Mouse (Mus musculus): ENCODE results near the gene Atrip.

Gene Atrip

DNA sequence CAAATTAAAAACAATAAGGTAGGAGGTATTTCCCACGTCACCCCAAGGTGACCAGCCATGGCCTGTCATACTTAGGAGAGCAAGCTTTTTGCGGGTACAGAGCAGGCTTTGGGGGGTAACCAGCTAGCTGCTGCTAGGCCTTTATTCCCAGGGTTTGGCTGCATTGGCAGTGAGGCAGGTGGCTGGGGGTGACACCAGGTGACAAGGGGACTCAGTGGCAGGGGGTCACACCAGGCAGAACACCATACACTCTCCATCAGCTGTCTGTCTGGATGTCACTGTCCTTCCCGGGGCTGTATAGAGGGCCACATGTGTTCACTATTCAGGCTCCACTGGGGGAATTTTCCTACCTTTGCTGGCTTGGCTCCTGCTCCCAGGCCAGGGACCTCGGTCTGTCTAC lies 17.0 kb downstream of the Atrip start:
- no peak for DNase-seq

DNA sequence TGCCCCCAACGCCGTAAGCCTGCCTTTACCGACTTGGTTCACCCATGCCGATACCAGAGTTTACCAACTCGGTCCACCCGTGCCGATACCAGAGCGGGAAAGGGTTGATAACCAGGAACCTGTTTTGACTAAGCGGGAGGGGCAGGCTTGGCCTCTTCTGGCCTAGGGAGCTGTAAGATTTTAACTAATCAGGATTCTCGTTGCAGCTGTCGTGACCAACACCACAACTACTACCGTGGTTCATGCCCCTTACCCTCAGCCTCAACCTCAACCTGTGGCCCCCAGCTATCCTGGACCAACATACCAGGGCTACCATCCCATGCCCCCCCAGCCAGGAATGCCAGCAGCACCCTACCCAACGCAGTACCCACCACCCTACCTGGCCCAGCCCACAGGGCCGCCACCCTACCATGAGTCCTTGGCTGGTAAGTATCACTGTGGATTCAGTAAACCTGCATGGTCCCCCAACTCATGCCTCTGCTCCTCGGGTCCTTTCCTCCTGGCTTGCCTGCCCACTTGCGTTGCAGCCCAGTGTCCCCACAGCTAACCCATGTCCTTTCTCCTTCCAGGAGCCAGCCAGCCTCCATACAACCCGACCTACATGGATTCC lies 17.7 kb downstream of the Atrip start:
- no peak for DNase-seq

DNA sequence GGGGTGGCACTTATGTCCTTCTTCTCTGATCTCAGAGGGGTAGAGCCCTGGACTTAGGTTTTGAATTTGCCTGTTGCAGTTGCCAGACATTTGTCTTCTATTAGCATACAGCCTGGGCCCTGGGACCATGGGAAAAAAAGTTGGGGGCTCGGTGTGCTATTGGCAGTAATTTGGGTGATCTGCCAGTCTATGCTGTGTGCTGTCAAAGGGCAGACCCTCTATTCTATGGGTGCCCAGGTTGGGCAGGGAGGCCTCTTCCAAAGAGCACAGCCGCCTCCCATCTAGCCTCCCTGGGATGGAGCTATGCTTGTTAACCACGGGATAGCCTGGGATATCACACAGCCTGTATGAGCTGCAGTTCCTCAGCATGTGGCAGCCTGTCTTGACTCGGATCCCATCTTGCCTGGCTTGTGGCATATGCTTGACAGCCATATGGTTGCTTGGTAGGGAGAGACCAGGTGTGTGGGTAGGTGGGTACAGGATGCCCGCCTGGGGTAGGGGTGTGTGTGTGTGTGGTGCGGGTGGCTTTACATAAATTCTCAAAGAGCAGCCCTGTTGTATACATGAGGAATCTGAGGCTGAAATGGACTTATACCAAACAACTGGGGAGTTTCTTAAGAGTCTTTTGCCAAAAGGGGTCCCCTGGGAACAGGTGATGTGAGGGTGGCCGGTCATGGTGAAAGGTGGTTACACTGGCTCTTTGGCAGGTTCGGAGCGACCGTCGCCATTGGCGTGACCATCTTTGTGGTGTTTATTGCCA lies 18.5 kb downstream of the Atrip start:
- DNase-seq, result no peak

DNA sequence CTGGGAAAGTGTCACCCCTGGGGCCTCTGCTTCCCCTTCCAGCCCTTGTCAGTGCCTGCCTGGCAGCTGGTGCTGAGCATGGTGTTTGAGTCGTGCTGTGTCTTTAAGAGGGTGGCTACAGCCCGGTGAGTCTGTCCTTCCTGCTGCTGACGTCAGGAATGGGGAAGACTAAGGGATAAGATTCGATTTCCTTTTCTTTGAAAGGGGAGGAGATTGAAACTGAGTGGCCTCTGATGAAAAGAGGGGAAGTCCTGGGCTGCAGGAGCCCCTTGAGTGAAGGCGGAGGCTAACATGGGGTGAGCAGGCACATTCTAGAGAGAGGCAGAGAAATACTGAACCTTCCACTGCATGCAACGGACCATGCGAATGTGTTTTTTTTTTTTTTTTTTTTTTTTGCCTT lies 19.2 kb downstream of the Atrip start:
- peak; percentile 70 for DNase-seq

DNA sequence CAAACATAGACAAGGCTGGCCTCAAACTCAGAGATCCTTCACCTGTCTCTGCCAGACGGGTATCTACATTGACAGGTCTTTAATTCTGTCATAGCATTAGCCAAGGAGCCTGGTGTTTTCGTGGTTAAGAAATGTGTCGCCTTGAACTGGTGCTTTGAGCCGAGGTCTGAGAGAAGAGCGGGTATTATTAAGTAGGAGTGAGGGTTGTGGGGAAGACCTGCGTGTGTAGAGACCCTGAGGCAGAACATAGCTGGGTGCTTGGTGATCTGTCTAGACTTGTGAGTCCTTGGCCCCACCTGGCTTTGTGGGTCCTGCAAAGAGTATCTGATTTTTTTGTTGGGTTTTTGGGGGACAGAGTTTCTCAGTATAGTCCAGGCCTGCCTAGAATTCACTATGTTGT lies 20.1 kb downstream of the Atrip start:
- DNase-seq, result no peak

DNA sequence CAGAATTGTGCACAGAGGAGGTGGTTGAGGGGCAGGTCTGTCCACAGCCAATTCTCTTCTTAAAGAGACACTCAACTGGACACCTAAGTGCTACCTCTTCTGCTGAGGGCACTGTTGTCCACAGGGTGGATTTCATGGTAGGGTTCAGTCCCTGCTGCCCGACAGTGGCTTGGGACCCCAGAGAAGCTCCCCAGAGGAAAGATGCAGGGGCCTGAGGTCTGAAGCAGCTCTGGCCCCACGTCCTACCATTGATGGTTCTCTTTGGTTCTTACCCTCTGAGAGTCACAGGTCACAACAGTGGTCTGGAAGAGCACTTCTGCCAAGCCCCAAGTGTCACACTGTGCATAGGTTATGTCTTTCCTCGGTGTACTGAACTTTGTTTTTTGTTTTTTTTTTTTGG lies 20.6 kb downstream of the Atrip start:
- DNase-seq, result no peak

DNA sequence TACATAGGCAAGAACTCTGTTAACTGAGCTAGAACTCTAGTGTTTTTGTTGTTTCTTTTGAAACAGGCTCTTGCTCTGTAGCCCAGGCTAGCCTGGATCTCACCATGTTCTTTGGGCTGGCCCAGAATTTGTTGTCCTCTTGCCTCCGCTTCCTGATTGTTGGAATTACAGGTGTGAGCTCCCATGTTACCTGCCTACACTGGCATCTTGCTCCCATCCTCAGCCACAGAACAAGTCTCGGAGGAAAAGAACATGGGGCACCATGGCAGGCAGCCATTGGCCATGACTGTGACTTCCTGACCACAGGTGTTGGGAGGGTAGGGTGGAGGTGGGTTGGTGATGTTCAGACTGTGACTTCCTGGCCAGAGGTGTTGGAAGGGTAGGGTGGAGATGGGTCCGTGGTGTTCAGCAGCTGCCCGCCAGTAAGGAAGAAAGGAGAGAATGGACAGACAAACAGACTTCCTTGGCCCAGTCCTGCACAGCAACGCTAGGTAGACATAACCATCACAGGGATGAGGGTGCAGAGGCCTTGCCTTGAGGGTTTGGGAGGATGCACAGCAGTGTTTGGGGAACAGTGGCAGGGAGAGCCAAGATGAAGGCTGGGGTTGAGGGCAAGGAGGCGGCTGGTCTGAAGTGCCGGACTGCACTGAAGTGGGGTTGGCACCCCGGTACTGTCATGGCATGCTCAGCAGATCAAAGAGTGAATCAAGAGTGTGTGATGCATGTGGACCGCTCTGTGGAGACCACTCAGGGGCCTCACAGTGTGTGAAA lies 21.2 kb downstream of the Atrip start:
- no peak for DNase-seq

DNA sequence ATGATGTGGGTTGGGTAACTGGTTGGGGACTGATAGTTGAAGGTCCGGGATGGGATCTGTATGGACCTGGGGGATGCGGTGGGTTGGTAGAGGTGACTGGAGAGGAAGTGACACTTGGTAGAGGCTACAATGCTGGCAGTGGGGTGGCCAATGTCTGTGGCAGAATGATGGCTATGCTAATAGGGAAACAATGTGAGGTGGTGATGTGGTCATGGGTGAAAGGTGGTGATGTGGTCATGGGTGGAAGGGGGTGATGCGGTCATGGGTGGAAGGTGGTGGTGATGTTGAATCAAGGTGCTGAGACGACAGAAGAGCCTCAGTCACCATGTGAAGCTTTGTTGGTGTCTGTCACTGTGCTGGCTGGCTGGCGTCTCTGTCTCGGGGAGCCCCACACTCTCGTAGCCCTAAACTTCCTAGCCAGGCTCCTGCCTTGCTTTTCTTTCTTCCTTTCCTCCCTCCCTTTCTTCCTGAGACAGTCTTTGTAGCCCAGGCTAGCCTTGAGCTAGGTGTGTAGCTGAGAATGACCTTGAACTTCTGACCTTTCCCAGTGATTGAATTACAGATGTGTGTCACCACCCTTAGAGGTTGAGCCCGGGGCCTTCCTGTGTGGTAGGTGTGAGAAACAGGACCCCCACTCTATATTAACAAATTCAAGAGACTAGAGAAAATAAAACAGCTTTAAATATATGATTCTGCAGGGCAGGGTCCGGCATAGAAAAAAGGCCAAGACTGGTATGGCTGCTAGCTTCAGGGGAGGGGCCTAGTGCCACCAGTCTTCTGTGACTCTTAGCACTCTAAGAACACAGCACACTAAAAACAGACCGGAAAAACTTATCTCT lies 22.1 kb downstream of the Atrip start:
- no peak for DNase-seq

DNA sequence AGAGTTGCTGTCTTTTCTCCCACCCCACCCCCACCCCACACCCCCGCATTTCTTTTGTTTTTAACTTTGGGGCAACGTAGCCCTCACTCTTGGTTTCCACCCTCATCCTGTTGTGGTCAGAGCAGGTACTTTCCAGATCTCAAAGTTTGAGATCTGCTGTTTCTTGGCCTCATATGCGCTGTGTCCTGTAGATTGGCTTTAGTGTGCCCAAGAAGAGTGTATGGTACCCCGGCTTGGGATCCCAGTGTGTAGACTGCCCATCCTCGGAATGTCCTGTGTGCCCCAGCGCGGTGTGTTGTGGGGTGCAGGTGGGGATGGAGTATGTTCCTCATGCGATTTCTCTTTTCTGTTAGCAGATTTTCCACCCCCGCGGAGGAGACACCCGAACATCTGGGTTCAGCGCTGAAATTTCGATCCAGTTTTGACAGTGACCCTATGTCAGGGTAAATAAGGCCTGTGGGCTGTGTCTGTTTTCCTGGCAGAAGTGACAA lies 22.9 kb downstream of the Atrip start:
- DNase-seq, result no peak

DNA sequence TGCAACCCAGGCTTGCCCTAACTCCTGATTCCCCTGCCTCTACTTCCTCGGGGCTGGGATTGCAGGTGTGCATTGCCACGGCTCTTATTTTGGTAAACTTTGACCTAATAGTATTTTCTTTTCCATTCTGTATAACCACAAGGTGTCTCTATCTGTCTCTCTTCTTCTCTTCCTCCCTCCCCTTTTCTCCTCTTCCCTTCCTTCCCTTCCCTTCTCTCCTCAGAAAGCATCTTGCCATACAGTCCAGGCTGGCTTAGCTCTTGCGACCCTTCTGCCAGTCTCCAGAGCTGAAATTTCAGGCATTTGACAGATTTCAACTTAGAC lies 23.3 kb downstream of the Atrip start:
- DNase-seq, result no peak

DNA sequence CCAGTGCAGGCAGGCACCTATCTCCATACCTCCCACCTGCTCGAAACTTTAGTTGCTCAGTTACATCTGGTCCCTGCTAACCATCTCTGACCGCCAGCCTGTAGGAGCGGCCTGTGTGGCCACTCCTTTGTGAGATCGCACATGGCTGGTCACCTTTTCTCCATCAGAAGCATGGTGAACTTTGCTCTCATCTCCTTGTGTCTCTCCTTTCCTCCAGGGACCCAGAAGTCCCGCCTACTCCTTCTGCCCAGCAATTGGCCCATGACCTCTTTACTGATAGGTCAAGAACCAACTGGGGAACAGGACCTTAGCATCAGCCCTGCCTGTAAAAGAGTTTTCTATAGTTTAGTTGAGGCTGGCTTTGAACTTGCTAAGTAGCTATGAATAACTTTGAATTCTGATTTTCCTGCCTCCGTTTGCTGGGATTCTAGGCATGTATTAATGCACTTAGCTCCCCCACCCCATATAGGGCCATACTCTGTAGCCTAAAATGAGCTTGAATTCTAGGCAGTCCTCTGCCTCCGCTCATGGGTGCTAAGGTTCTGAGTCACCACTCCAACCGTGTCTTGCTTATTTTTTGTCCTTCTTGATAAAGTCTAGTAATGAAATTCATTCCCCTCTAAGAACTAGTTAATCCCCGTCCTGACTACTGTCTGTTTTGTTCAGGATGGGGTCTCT lies 23.8 kb downstream of the Atrip start:
- no peak for DNase-seq

DNA sequence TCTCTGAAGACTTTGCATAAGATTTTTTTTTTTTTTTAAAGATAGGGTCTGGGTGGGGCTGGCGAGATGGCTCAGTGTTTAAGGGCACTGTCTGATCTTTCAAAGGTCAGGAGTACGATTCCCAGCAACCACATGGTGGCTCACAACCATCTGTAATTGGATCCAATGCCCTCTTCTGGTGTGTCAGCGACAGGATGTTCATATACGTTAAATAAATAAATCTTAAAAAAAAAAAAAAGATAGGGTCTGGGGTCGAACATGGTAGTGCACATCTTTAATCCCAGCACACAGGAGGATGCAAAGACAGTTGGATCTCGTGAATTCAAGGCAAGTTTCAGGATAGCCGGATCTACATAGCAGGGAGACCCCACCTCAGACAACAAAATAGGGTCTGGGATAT lies 24.6 kb downstream of the Atrip start:
- no peak for DNase-seq

DNA sequence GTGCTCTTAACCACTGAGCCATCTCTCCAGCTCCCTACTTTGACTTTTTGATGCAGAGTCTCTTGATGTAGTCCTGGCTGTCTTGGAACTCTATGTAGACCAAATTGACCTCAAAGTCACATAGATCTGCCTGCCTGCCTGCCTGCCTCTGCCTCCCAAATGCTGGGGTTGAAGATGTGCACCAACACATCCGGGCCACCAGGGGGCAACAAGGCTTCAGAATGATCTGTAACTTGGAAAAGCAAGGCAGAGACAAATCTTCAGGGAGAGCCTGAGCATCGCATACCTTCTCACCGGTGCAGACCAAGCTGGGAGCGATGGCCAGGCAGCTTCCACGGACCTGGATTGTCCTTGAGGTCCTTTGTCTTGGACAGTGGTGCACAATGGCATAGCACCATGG lies 27.6 kb downstream of the Atrip start:
- DNase-seq, result peak; percentile 66

DNA sequence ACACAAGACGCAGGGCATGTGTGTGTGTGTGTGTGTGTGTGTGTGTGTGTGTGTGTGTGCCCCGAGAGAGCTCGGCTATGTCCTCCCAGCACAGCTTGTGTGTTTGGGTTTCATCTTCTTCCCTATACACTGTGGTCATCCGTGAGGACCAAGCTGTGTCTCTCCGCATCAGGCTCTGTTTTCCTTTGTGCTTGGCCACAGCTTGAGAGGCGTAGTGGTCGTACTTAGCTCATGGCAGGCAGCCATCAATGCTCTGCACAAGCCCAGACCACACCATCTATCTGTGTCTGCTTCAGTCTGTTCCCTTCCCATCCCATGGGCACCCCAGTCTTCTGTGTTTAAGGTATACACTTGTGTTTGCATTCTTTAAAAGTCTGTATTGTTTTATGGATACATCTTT lies 32.6 kb downstream of the Atrip start:
- no peak for DNase-seq

DNA sequence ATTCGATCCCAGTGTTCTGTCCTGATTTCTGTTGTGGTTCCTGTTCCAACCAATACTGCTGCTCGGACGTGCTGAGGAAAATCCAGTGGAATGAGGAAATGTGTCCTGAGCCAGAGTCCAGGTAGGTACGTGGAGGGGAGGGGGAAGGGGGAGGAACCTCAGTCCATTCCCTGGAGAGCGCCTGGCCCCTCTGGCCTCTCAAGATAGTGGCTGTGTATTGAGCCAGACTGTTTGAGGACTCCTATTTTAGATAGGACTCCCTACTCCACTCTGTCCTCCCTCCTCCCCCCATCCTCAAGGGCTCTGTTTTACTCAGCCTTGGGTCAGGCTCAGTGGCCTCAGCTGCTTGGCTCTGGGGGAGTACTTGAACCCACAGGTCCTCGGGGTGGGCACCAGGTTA lies 33.0 kb downstream of the Atrip start:
- DNase-seq, result peak; percentile 52

DNA sequence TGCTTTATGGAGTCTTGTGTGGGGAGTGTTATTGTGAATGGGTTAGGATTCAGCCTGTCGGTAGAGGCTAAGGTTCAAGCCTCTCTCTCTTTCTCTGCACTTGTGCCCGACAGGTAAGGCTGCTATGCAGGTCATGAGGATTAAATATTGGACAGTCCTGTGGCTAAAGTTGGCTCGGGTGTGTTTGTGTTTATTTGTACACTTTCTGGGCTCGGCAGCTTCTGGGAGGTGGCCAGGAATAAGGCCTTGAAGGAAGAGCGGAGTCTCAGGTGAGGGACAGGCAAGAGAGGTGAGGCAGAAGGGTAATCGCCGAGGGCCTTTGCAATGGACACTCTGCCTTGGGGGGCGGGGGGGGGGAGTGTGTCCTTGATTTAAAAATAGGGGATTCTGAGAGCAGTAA lies 33.7 kb downstream of the Atrip start:
- peak; percentile 60 for DNase-seq

DNA sequence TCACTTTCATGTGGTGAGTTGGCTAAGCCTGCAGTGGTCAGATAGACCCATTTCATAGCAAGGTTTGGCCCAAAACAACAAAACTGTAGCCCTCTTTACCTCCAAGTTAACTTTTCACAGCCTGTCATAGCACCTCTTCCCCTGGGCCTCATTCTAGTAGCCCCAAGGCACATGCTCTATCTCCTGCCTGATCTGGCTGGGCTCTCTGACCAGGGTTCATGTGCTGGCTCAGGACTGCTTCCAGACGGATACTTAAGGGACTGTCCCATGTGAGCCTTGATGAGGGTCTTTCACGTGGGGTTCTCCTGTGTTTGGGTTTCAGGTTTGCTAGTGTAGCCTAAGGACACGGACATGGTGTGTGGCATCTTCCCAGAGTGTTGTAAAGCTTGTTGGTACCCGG lies 34.2 kb downstream of the Atrip start:
- no peak for DNase-seq

DNA sequence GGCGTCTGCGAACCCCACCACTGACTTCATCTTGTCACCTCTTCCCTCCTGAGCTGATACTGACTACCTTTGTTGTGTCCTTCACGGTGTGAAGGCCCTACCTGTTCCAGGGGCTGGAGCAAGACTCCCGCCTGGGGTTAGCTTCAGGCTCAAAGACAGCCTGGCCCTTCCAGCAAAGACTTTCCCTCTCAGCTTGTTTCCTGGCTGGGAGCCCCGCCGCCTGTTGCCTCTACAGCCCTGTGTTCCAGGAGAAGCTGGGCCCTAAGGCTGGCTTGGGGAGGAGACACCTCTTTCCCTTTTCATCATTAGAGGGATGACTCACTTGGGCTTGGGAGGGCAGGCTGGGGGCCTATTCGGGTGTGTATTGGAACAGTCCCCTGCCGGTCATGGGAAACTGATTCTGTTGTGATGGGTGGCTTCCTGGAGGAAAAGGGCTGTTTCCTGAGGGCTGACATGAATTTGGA lies 35.0 kb downstream of the Atrip start:
- peak; percentile 80 for DNase-seq

DNA sequence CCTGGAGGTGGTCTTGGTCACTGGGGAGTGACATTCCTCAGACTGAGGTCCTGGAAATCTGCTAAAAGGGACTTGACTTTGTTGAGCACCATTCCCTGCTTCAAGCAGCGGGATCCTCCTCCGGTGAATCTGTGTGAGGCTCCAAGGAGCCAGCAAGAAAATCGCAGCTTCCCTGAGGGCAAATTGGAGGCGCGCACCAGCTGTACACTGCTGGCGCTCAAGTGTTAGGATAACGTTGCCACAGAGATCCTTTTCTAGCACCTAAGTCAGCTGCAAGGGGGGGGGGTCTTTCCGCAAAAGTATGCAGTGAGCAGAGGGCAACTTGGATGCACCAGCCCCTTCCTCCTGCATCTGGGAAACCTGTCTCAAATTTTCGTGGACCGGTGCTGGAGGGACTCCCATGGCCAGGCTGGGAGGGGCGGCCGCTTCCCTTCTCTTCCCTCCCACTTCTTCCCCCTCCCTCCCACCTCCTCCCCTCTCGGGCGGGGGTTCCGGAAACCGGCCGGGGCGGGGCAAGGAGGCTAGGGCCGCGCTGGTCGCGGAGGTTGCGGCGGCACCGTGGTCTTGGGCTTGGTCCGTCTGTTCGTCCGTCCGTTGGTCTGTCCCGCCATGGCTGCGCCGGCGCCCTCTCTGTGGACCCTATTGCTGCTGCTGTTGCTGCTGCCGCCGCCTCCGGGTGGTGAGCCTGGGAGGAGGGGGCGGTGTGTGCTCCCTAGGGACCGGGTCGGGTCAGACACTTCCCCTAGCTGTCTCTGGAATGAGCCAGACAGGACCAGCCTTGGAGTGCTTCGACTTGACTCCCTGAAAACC lies 35.6 kb downstream of the Atrip start, which contains the start of gene Shisa5:
Gene Shisa5, plus strand, starts transcription at position 480 of the 810 bp plus-strand sequence.
- peak; percentile 70 for DNase-seq

DNA sequence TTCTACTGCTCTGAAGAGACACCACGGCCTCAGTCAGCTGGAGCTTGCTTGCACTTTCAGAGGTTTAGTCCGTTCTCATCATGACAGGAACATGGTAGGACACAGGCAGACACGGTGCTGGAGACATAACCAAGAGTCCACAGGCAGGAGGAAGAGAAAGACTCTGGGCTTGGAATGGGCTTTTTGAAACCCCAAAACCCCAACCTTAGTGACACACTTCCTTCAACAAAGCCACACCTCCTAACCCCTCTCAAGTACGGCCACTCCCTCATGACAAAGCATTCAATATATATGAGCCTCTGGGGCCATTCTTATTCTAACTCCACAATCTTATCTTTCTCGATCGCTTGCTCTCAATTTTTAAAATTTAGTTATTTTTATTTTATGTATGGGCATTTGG lies 41.5 kb downstream of the Atrip start:
- no peak for DNase-seq

DNA sequence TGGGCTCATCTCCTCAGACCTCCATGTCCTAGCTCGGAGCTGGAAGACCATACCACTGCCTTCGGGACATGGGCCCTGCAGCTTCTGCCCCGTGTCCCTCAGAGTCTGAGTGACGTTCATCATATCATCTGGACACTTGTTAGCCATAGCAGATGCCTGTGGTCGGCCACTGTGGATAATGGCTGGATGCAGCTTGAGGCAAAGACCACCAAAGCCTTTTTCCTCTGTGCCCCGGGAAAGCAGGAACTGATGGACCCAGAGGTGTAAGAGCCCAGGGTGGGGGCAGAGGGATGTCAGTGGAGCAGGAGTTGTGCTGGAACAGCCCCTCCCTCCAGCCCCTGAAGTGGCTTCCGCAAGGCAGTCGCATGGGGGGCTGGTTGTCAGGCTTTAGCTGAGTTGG lies 42.2 kb downstream of the Atrip start:
- no peak for DNase-seq

DNA sequence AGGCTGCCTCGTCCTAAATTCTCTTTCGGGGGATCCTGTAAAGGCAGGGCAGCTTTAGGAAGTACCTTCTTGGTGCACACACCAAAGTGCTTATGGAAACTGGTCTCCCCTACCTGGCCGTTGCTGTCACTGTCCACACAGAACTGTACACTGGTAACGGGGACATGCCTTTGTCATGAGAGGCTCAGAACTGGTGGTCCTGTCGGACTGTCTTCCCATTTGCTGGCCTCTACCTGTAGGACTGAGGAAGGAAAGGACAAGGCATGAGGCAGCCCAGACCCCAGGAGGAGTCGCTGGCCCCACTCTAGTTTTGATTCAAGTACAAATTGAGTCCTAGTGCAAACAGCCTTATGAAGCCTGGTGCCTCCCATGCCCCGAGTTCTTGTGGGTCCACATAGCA lies 42.9 kb downstream of the Atrip start:
- DNase-seq, result no peak
